Mouse (Mus musculus) megakaryocyte, embryonic 14.5 days (primary cell): ENCODE results near the gene Sh3glb2. TPM values are rescaled to one million over a fixed set of nuclear protein-coding genes. Genes with fewer than 3 reads are reported as not detected.
A peak's percentile ranks its signal among the peaks of the same experiment; 100 is the strongest.

Experiments
- H3K27me3 ChIP-seq: replicated peaks from 2 replicates; pipeline ENCODE3; 2012; ENCODE audit warnings: inconsistent platforms
- H3K36me3 ChIP-seq: replicated peaks from 2 replicates; pipeline ENCODE3; 2012; ENCODE audit warnings: low read length, inconsistent platforms, mixed read lengths
- H3K4me1 ChIP-seq: 2 replicates; pipeline ENCODE4 v1.6.1; 2012; ENCODE audit warnings: inconsistent platforms
- H3K4me3 ChIP-seq: replicated peaks from 2 replicates; pipeline ENCODE3; 2012; ENCODE audit warnings: moderate library complexity, mild to moderate bottlenecking, inconsistent platforms
- H3K9me3 ChIP-seq: 2 replicates; pipeline ENCODE4 v1.6.1; 2012; ENCODE audit warnings: inconsistent platforms
- FLI1 ChIP-seq: IDR thresholded peaks from 2 replicates; pipeline ENCODE4 v1.6.1; 2012; ENCODE audit warnings: low read length, inconsistent platforms, mixed read lengths
- GATA1 ChIP-seq: IDR thresholded peaks from 3 replicates; pipeline ENCODE4 v1.6.1; 2012; ENCODE audit warnings: mixed read lengths, low read length, inconsistent platforms, borderline replicate concordance
- polyA plus RNA-seq: library from polyadenylated mRNA; stranded (reverse); fragments of >175 nt; gene quantifications from 2 replicates; pipeline ENCODE4 v1.2.3, GENCODE M21; 2012; ENCODE audit warnings: low replicate concordance; ENCODE audit not compliant: insufficient read depth

Sh3glb2 gene
- 45.5 and 81.3 TPM in 2 replicates for polyA plus RNA-seq

DNA sequence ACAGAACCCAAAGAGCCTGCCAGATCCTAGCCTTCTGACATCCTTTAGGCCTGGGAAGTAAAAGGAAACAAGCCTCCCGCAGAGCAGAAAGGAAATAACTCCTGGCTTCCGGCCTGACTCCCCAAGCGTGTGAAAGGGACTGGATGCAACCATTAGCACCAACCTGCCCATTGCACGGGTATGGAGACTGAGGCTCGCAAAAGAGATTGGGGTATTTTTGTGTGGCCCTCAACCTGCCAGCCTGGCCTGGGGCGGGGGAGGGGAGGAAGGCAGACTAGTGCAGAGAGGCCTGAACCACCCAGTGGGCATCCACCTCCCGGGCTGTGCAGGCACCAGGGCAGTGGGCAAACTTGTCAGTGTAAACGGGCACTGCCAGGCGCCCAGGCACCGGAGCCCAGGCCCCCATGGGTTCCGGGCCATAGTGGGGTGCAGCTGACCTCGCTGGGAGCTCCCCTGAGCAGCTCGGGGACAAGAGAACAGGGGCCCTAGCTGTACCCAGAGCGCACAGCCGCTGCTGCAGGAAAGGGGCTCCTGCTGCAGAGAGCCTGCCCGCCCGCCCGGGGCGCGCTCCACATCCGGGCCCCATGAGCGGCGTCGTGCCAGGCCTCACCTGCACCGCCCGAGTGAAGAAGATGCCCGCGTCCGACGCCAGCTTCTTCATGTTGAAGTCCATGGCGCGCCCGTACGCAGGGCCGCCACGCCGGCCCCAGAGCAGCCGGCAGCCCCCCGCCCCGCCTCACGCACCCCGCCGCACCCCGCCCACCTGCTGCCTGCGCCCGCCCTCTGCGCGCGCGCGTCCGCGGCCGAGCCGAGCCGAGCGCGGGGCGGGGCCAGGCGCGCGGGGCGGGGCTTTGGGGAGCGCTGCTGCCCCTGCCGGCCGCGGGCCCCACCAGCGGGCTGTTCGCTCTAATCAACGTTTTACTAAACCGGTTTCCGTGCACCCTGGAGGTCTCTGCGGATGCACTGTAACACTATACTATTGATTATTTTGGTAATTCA, at the start of gene Sh3glb2:
Gene Sh3glb2, minus strand, starts transcription at position 805 of the 999 bp plus-strand sequence.
- H3K27me3 ChIP-seq, result no peaks in the 10 kb centered on the region
- H3K4me1 ChIP-seq, result peaks cover 58% of the 10 kb centered on the region
- H3K9me3 ChIP-seq, result no peaks in the 10 kb centered on the region
- no peak for TF ChIP-seq FLI1
- no peak for TF ChIP-seq GATA1
- peaks cover 39% of the 10 kb centered on the region for H3K36me3 ChIP-seq
- peak within 1 kb of the TSS; percentile 97 for H3K4me3 ChIP-seq

- H3K36me3 ChIP-seq, result peaks cover 98% of the 10 kb centered on the region
Measured at GRCm38 (mm10) chr2:30408452-30409100, 49.4 kb upstream of the Sh3glb2 start.

GRCm38 (mm10) chr2:30407778-30408177, 48.6 kb upstream of the Sh3glb2 start:
- H3K4me1 ChIP-seq, result peaks cover 73% of the 10 kb centered on the region
- peak overlapping the region; percentile 69 for H3K4me3 ChIP-seq
- H3K27me3 ChIP-seq, result no peaks in the 10 kb centered on the region
- no peaks in the 10 kb centered on the region for H3K9me3 ChIP-seq
- peaks cover 98% of the 10 kb centered on the region for H3K36me3 ChIP-seq
- TF ChIP-seq GATA1 (no peak), FLI1 (no peak)

More at GRCm38 (mm10) chr2:30408452-30409100, 49.4 kb upstream of the Sh3glb2 start:
- Histone ChIP-seq H3K27me3 (no peaks in the 10 kb centered on the region), H3K4me3 (peak overlapping the region; percentile 30), H3K4me1 (peaks cover 77% of the 10 kb centered on the region), H3K9me3 (no peaks in the 10 kb centered on the region)
- TF ChIP-seq GATA1 (no peak), FLI1 (no peak)

GRCm38 (mm10) chr2:30407221-30407620, 48.1 kb upstream of the Sh3glb2 start:
- H3K36me3 ChIP-seq, result peaks cover 98% of the 10 kb centered on the region
- H3K4me1 ChIP-seq, result peaks cover 71% of the 10 kb centered on the region
- TF ChIP-seq FLI1 (no peak), GATA1 (no peak)
- H3K9me3 ChIP-seq, result no peaks in the 10 kb centered on the region
- no peaks in the 10 kb centered on the region for H3K27me3 ChIP-seq
- H3K4me3 ChIP-seq, result peak overlapping the region; percentile 70

GRCm38 (mm10) chr2:30403870-30404269, 44.7 kb upstream of the Sh3glb2 start:
- TF ChIP-seq GATA1, result no peak
- no peak for TF ChIP-seq FLI1
- Histone ChIP-seq H3K36me3 (peaks cover 100% of the 10 kb centered on the region), H3K4me1 (peaks cover 51% of the 10 kb centered on the region), H3K9me3 (no peaks in the 10 kb centered on the region), H3K27me3 (no peaks in the 10 kb centered on the region), H3K4me3 (peak overlapping the region; percentile 66)

- Histone ChIP-seq H3K27me3 (no peaks in the 10 kb centered on the region), H3K36me3 (peaks cover 100% of the 10 kb centered on the region), H3K4me1 (peaks cover 51% of the 10 kb centered on the region), H3K9me3 (no peaks in the 10 kb centered on the region), H3K4me3 (no peak overlapping the region)
- no peak for TF ChIP-seq FLI1
Measured at GRCm38 (mm10) chr2:30402843-30403242, 43.7 kb upstream of the Sh3glb2 start.

- Histone ChIP-seq H3K36me3 (peaks cover 100% of the 10 kb centered on the region), H3K4me1 (peaks cover 47% of the 10 kb centered on the region), H3K4me3 (no peak overlapping the region), H3K27me3 (no peaks in the 10 kb centered on the region), H3K9me3 (no peaks in the 10 kb centered on the region)
- TF ChIP-seq GATA1 (no peak), FLI1 (no peak)
Measured at GRCm38 (mm10) chr2:30402351-30402826, 43.3 kb upstream of the Sh3glb2 start.

DNA sequence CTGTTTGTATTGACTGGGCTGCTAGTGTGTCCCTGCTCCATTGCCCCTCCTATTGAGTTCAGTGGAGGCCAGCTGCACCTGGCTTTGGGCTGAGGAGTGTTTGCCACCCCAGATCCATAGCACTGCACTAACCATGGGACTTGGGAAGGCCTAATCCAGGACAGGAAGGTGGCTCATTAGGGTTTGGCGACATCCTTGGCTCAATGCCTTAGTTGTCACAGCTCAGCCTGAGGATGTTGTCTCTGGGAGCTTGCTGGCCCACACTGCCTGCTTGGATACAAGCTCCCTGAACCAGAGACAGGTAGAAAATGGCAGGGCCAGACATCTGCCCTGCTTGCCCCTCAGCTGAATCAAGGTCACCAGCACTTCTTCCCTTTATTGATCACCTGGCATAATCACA, 42.4 kb upstream of the Sh3glb2 start:
- Histone ChIP-seq H3K36me3 (peaks cover 100% of the 10 kb centered on the region), H3K27me3 (no peaks in the 10 kb centered on the region), H3K4me1 (peaks cover 39% of the 10 kb centered on the region), H3K4me3 (no peak overlapping the region), H3K9me3 (no peaks in the 10 kb centered on the region)
- TF ChIP-seq FLI1 (no peak), GATA1 (no peak)

GRCm38 (mm10) chr2:30399191-30400171, 40.3 kb upstream of the Sh3glb2 start:
- no peaks in the 10 kb centered on the region for H3K9me3 ChIP-seq
- peaks cover 99% of the 10 kb centered on the region for H3K36me3 ChIP-seq
- peaks cover 53% of the 10 kb centered on the region for H3K4me1 ChIP-seq
- H3K4me3 ChIP-seq, result no peak overlapping the region
- TF ChIP-seq FLI1 (no peak), GATA1 (no peak)
- H3K27me3 ChIP-seq, result no peaks in the 10 kb centered on the region
